In the genomic region with DNA sequence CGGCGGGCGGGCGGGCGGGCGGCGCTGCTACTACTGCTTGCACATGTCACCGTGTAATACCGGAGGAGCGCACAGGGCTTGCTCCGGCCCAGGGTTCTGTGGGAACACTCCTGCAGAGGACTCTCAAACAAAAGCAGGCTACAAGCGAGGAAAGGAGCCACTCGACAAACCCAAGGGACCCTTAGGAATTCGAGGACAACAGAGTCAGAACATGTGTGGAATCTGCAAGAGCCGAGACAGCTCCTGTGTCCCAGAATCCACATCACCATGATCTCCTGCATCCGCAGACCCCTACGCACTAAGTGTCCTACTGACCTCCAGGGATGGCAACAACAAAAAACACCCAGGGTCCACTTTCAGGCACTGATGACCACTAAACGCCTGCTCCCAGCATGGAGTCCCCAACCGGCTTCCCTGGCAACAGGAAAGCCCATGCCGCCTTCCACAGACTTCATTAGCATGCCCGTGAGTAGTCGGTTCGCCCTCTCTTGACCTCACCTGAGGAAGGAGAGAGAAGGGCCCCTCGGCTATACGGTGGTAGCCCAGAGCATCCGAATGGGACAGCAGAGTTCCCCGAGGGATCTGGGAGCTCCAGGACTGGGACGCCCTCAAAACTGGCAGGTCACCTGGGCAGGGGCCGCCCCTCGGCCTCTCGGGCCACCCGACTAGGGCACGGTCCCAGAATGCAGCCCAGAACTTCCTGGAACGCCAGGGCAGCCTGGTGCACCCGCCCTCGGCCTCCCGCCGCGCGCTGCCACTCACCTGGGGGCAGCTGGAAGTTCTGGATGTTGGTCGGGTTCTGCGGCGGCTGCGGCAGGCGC, we compare ENCODE assay signal across 8 mouse cellular contexts. TPM values are rescaled to one million over a fixed set of nuclear protein-coding genes. Genes with fewer than 3 reads are reported as not detected.
DNase-seq lines count a peak whose midpoint lies in the region; ATAC-seq lines count a peak whose summit lies in the region.

No protein-coding gene starts in this region.

- H3K27ac ChIP-seq in forebrain, embryonic 12.5 days: 0 out of 2 replicates have a peak overlapping the region, but pooled peaks have one; percentile 25
- H3K27ac ChIP-seq in intestine, embryonic 15.5 days: no peak overlapping the region
- no peak overlapping the region for H3K27ac ChIP-seq in liver, embryonic 16.5 days (ENCODE audit: low read length)
- H3K27ac ChIP-seq in neural tube, embryonic 11.5 days (ENCODE audit: low read depth, low read length): no peak overlapping the region

- peak overlapping the region; percentile 77 for H3K4me3 ChIP-seq in forebrain, embryonic 12.5 days (replicated peaks)
- H3K4me3 ChIP-seq in intestine, embryonic 15.5 days (replicated peaks): peak overlapping the region; percentile 90
- peak overlapping the region; percentile 90 for H3K4me3 ChIP-seq in liver, embryonic 16.5 days (ENCODE audit: low read depth, low read length)
- H3K4me3 ChIP-seq in neural tube, embryonic 11.5 days (ENCODE audit: low read depth, low read length): peak overlapping the region; percentile 89

- peak; percentile 35 for DNase-seq in CD4-positive, CD25-positive, alpha-beta regulatory T cell, adult 2 months (ENCODE audit: low read depth, low spot score)
- DNase-seq in adrenal gland, postnatal 25 days: peak; percentile 35
- peak; percentile 23 for DNase-seq in neural tube, embryonic 11.5 days (ENCODE audit: low spot score)
- peak; percentile 22 for DNase-seq in urinary bladder, postnatal 25 days (ENCODE audit: low spot score)

- ATAC-seq in CD4-positive, CD25-positive, alpha-beta regulatory T cell, adult 4 months: no peak
- no peak for ATAC-seq in forebrain, embryonic 12.5 days (ENCODE audit: low FRiP score)
- peak; percentile 13 for ATAC-seq in intestine, embryonic 15.5 days
- ATAC-seq in liver, embryonic 16.5 days (ENCODE audit: low read depth): no peak
- no peak for ATAC-seq in neural tube, embryonic 11.5 days (ENCODE audit: insufficient read depth, low FRiP score, low TSS enrichment)

- no peaks in the 10 kb centered on the region for H3K36me3 ChIP-seq in forebrain, embryonic 12.5 days (replicated peaks)
- no peaks in the 10 kb centered on the region for H3K36me3 ChIP-seq in intestine, embryonic 15.5 days
- no peaks in the 10 kb centered on the region for H3K36me3 ChIP-seq in liver, embryonic 16.5 days (ENCODE audit: control insufficient read depth, insufficient read depth)
- no peaks in the 10 kb centered on the region for H3K36me3 ChIP-seq in neural tube, embryonic 11.5 days (ENCODE audit: control insufficient read depth, insufficient read depth, low read length)

- no peaks in the 10 kb centered on the region for H3K27me3 ChIP-seq in forebrain, embryonic 12.5 days
- no peaks in the 10 kb centered on the region for H3K27me3 ChIP-seq in intestine, embryonic 15.5 days (replicated peaks)
- H3K27me3 ChIP-seq in liver, embryonic 16.5 days (ENCODE audit: control insufficient read depth, insufficient read depth, low read depth, low read length): no peaks in the 10 kb centered on the region
- H3K27me3 ChIP-seq in neural tube, embryonic 11.5 days (ENCODE audit: control insufficient read depth, insufficient read depth, low read length): no peaks in the 10 kb centered on the region

- peak overlapping the region; percentile 100 for H3K4me2 ChIP-seq in forebrain, embryonic 12.5 days
- peak overlapping the region; percentile 94 for H3K4me2 ChIP-seq in intestine, embryonic 15.5 days (replicated peaks)
- H3K4me2 ChIP-seq in liver, embryonic 16.5 days (ENCODE audit: low read depth, low read length): peak overlapping the region; percentile 97
- peak overlapping the region; percentile 100 for H3K4me2 ChIP-seq in neural tube, embryonic 11.5 days (ENCODE audit: low read depth)

- H3K9ac ChIP-seq in forebrain, embryonic 12.5 days: peak overlapping the region; percentile 84
- peak overlapping the region; percentile 54 for H3K9ac ChIP-seq in intestine, embryonic 15.5 days
- H3K9ac ChIP-seq in liver, embryonic 16.5 days (ENCODE audit: low read depth, low read length): peak overlapping the region; percentile 88
- H3K9ac ChIP-seq in neural tube, embryonic 11.5 days (ENCODE audit: low read length): peak overlapping the region; percentile 70

- 2% methylated on average over 45 of the region's 45 CpGs for WGBS in forebrain, embryonic 12.5 days
- 5% methylated on average over 44 of the region's 45 CpGs for WGBS in intestine, embryonic 15.5 days
- 3% methylated on average over 45 of the region's 45 CpGs for WGBS in liver, embryonic 16.5 days (ENCODE audit: insufficient replicate concordance)
- 2% methylated on average over 45 of the region's 45 CpGs for WGBS in neural tube, embryonic 11.5 days

- peaks cover 61% of the 10 kb centered on the region for H3K4me1 ChIP-seq in forebrain, embryonic 12.5 days
- peaks cover 24% of the 10 kb centered on the region for H3K4me1 ChIP-seq in intestine, embryonic 15.5 days (replicated peaks)
- peaks cover 41% of the 10 kb centered on the region for H3K4me1 ChIP-seq in liver, embryonic 16.5 days (ENCODE audit: control insufficient read depth, low read depth, low read length)
- peaks cover 27% of the 10 kb centered on the region for H3K4me1 ChIP-seq in neural tube, embryonic 11.5 days (ENCODE audit: control insufficient read depth, insufficient read depth, low read length)

- H3K9me3 ChIP-seq in forebrain, embryonic 12.5 days: no peaks in the 10 kb centered on the region
- H3K9me3 ChIP-seq in intestine, embryonic 15.5 days: no peaks in the 10 kb centered on the region
- H3K9me3 ChIP-seq in liver, embryonic 16.5 days (replicated peaks; ENCODE audit: control insufficient read depth, low read length): no peaks in the 10 kb centered on the region
- H3K9me3 ChIP-seq in neural tube, embryonic 11.5 days (ENCODE audit: control insufficient read depth, low read length): no peaks in the 10 kb centered on the region

RNA-seq across cellular contexts. Expression of a gene that starts 1.6 kb away (rescaled TPM):
- 1 to 10 TPM; 3.5 to 6.7 TPM for polyA plus RNA-seq in CD4-positive, CD25-positive, alpha-beta regulatory T cell, adult 4 months (2017; shearing (Covaris generic))
- 18.8 and 25.3 TPM in 2 replicates for total RNA-seq in adrenal gland, postnatal 25 days (2021)
- 5.2 and 5.8 TPM in 2 replicates for polyA plus RNA-seq in forebrain, embryonic 12.5 days (2016; fragmentation: Nextera tagmentation; extraction: Ambion mirVana)
- 3.0 and 3.1 TPM in 2 replicates for polyA plus RNA-seq in intestine, embryonic 15.5 days (2015; fragmentation: Nextera tagmentation; extraction: Ambion mirVana)
- polyA plus RNA-seq in liver, embryonic 16.5 days (2015; fragmentation: Nextera tagmentation; extraction: Ambion mirVana): 1.6 and 1.7 TPM in 2 replicates
- 5.5 and 6.2 TPM in 2 replicates for polyA plus RNA-seq in neural tube, embryonic 11.5 days (2014; fragmentation: Nextera tagmentation; extraction: Ambion mirVana)

RNA-seq across cellular contexts. Expression of a gene that starts 49.9 kb away (rescaled TPM):
- 1 to 10 TPM; 2.0 to 2.9 TPM for polyA plus RNA-seq in CD4-positive, CD25-positive, alpha-beta regulatory T cell, adult 4 months (2017; shearing (Covaris generic))
- 45.1 and 47.4 TPM in 2 replicates for total RNA-seq in adrenal gland, postnatal 25 days (2021)
- 15.4 and 15.7 TPM in 2 replicates for polyA plus RNA-seq in forebrain, embryonic 12.5 days (2016; fragmentation: Nextera tagmentation; extraction: Ambion mirVana)
- 5.5 and 5.6 TPM in 2 replicates for polyA plus RNA-seq in intestine, embryonic 15.5 days (2015; fragmentation: Nextera tagmentation; extraction: Ambion mirVana)
- 0.86 and 0.91 TPM in 2 replicates for polyA plus RNA-seq in liver, embryonic 16.5 days (2015; fragmentation: Nextera tagmentation; extraction: Ambion mirVana)
- 10.1 and 11.6 TPM in 2 replicates for polyA plus RNA-seq in neural tube, embryonic 11.5 days (2014; fragmentation: Nextera tagmentation; extraction: Ambion mirVana)
